Mouse (Mus musculus): ENCODE data around the gene Slc38a7. TPM values are rescaled to one million over a fixed set of nuclear protein-coding genes. Genes with fewer than 3 reads are reported as not detected.

Gene Slc38a7
- polyA plus RNA-seq, 1 experiment from 2014 or later, result 26.7 TPM

DNA sequence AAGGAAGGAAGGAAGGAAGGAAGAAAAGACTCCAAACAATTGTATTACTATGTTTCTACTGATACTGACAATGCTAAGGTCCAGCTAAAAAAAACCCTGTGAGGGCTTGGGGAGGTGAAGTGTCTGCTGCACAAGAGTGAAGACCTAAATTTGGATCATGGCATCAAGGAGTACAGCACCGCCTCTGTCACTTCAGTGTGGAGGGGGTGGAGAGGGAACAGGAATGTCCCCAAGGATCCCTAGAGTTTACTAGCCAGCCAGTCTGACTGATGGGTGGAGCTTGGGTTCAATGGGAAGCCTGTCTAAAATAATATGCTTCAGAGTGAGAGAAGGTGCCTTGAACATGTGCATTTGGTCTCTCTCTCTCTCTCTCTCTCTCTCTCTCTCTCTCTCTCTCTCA is 35.1 kb downstream of the Slc38a7 start:
- no peaks in the 10 kb centered on the region for H3K36me3 ChIP-seq (replicated peaks; ENCODE audit: control insufficient read depth, insufficient read depth)
- no peaks in the 10 kb centered on the region for H3K9me3 ChIP-seq (ENCODE audit: control insufficient read depth, low read length)
- H3K27me3 ChIP-seq (ENCODE audit: control insufficient read depth, insufficient read depth, low read length), result no peaks in the 10 kb centered on the region
- no peak overlapping the region for H3K4me3 ChIP-seq (replicated peaks; ENCODE audit: low read length)
- no peaks in the 10 kb centered on the region for H3K4me1 ChIP-seq (replicated peaks; ENCODE audit: control insufficient read depth, insufficient read depth, low read length)
- no peak overlapping the region for H3K4me2 ChIP-seq (replicated peaks)
- no peak for ATAC-seq (ENCODE audit: low FRiP score)
- no peak overlapping the region for H3K27ac ChIP-seq
- H3K9ac ChIP-seq, result no peak overlapping the region
- WGBS, result 41% methylated on average over 1 of the region's 1 CpGs
- DNase-seq (ENCODE audit: low spot score), result no peak

DNA sequence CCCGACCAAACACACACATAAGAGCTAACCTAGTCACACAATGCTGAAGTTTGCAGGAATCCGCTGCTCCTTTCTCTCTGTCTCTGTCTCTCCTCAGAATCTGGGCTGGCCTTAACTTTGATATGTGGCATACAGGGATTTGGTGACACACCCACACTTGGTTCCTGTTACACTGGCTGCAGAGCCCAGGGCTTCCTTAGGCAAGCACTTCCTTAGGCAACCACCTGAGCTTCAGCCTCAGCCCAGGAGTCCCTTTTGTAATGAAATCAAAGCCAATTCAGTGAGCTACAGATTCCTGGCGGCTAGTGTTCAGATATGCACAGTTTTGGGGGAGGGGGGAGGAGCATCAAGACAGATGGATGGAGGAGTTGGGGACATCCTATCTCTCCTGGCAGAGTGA is 35.7 kb downstream of the Slc38a7 start:
- Histone ChIP-seq H3K4me1 (replicated peaks; ENCODE audit: control insufficient read depth, insufficient read depth, low read length) (no peaks in the 10 kb centered on the region), H3K27me3 (ENCODE audit: control insufficient read depth, insufficient read depth, low read length) (no peaks in the 10 kb centered on the region), H3K36me3 (replicated peaks; ENCODE audit: control insufficient read depth, insufficient read depth) (no peaks in the 10 kb centered on the region), H3K27ac (no peak overlapping the region), H3K9ac (no peak overlapping the region), H3K4me3 (replicated peaks; ENCODE audit: low read length) (no peak overlapping the region), H3K9me3 (ENCODE audit: control insufficient read depth, low read length) (no peaks in the 10 kb centered on the region), H3K4me2 (replicated peaks) (no peak overlapping the region)
- no peak for ATAC-seq (ENCODE audit: low FRiP score)
- DNase-seq (ENCODE audit: low spot score), result no peak
- 69% methylated on average over 3 of the region's 3 CpGs for WGBS

DNA sequence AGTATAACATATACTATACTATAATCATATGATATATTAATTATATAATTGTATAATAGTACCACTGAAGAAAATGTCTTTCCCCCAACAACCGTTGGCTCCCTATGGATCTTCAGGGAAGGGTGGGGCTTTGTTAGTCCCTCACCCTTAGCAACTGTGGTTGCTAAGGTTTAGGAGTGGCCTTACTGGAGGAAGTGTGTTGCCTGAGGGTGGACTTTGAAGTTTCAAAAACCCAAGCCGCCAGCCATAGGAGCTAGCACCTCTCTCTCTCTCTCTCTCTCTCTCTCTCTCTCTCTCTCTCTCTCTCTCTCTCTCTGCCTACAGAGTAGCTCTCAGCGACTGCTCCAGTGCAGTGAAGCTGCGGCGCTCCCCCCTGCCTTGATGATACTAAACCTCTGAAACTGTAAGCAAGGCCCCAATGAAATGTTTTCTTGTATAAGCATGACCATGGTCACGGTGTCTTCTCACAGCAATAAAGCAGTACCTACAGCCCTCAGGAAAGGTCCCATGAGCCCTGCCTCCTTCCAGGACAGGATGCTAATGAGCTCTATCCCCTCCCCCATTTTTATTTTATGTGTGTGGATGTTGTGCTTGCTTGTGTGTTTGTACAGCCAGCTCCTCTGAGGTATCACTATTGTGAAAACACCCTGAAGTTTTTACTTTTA is 37.2 kb downstream of the Slc38a7 start:
- H3K27me3 ChIP-seq (ENCODE audit: control insufficient read depth, insufficient read depth, low read length), result no peaks in the 10 kb centered on the region
- ATAC-seq (ENCODE audit: low FRiP score), result no peak

DNA sequence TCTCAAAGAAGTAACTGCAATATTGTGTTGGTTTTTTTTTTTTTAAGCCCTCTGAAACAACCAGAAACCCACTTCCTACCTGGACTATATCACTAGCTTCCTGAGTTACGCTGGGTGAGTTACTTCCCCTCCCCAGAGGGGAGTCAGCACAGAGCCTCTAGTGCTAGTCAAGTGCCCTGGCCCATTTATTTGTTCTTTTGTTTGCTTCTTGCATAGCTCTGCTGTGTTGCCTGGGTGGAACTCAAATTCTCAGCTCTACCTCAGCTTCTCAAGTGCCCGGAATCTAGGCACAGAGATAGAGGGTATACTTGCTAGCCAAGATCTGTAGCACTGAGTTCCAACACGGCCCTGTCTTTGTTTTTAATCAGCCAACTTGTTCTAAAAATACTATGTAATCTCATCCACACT is 43.2 kb downstream of the Slc38a7 start:
- Histone ChIP-seq H3K27ac (no peak overlapping the region), H3K4me2 (replicated peaks) (no peak overlapping the region), H3K9ac (no peak overlapping the region), H3K9me3 (ENCODE audit: control insufficient read depth, low read length) (no peaks in the 10 kb centered on the region), H3K4me1 (replicated peaks; ENCODE audit: control insufficient read depth, insufficient read depth, low read length) (peaks cover 11% of the 10 kb centered on the region), H3K27me3 (ENCODE audit: control insufficient read depth, insufficient read depth, low read length) (no peaks in the 10 kb centered on the region), H3K36me3 (replicated peaks; ENCODE audit: control insufficient read depth, insufficient read depth) (no peaks in the 10 kb centered on the region), H3K4me3 (replicated peaks; ENCODE audit: low read length) (no peak overlapping the region)
- ATAC-seq (ENCODE audit: low FRiP score) (no peak), DNase-seq (ENCODE audit: low spot score) (no peak)
- 61% methylated on average over 3 of the region's 3 CpGs for WGBS

More for the DNA sequence above, 37.2 kb downstream of the Slc38a7 start:
- Histone ChIP-seq H3K4me3 (replicated peaks; ENCODE audit: low read length) (no peak overlapping the region), H3K36me3 (replicated peaks; ENCODE audit: control insufficient read depth, insufficient read depth) (no peaks in the 10 kb centered on the region), H3K4me1 (replicated peaks; ENCODE audit: control insufficient read depth, insufficient read depth, low read length) (no peaks in the 10 kb centered on the region), H3K4me2 (replicated peaks) (no peak overlapping the region), H3K27ac (no peak overlapping the region), H3K9me3 (ENCODE audit: control insufficient read depth, low read length) (no peaks in the 10 kb centered on the region), H3K9ac (no peak overlapping the region)
- no peak for DNase-seq (ENCODE audit: low spot score)
- 53% methylated on average over 6 of the region's 6 CpGs for WGBS

- WGBS, result 87% methylated on average over 5 of the region's 5 CpGs
- Histone ChIP-seq H3K4me3 (replicated peaks; ENCODE audit: low read length) (no peak overlapping the region), H3K27me3 (ENCODE audit: control insufficient read depth, insufficient read depth, low read length) (no peaks in the 10 kb centered on the region), H3K4me2 (replicated peaks) (no peak overlapping the region), H3K27ac (no peak overlapping the region), H3K36me3 (replicated peaks; ENCODE audit: control insufficient read depth, insufficient read depth) (no peaks in the 10 kb centered on the region), H3K4me1 (replicated peaks; ENCODE audit: control insufficient read depth, insufficient read depth, low read length) (peaks cover 19% of the 10 kb centered on the region), H3K9me3 (ENCODE audit: control insufficient read depth, low read length) (no peaks in the 10 kb centered on the region), H3K9ac (no peak overlapping the region)
- DNase-seq (ENCODE audit: low spot score) (no peak), ATAC-seq (ENCODE audit: low FRiP score) (no peak)
These were observed 44.2 kb downstream of the Slc38a7 start for GRCm38 (mm10) chr8:95809116-95809515.

- H3K9ac ChIP-seq, result no peak overlapping the region
- DNase-seq (ENCODE audit: low spot score), result no peak
- H3K9me3 ChIP-seq (ENCODE audit: control insufficient read depth, low read length), result no peaks in the 10 kb centered on the region
- no peaks in the 10 kb centered on the region for H3K36me3 ChIP-seq (replicated peaks; ENCODE audit: control insufficient read depth, insufficient read depth)
- ATAC-seq (ENCODE audit: low FRiP score), result no peak
- 88% methylated on average over 4 of the region's 4 CpGs for WGBS
- no peak overlapping the region for H3K4me3 ChIP-seq (replicated peaks; ENCODE audit: low read length)
- peaks cover 19% of the 10 kb centered on the region for H3K4me1 ChIP-seq (replicated peaks; ENCODE audit: control insufficient read depth, insufficient read depth, low read length)
- H3K27me3 ChIP-seq (ENCODE audit: control insufficient read depth, insufficient read depth, low read length), result no peaks in the 10 kb centered on the region
- H3K4me2 ChIP-seq (replicated peaks), result no peak overlapping the region
- no peak overlapping the region for H3K27ac ChIP-seq
These were observed 44.7 kb downstream of the Slc38a7 start for GRCm38 (mm10) chr8:95808631-95809030.

DNA sequence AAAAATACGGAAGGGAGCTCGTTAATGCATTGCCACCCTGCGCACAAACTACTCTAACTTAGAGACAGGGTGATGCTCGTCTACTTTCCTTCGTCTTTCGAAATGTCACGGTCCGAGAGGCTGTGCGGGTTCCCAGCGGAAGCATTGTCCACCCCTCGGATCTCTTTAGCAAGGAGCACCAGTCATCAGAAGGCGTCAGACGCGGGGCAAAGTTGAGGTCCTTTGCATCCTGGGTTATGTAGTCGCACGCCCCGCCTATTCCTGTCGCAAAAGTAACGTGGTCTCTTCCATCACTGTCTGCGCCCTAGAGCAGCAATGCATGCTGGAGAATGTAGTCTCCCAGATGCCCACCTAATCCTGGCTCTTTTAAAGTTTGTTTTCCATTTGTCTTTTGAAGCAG is 45.5 kb downstream of the Slc38a7 start:
- no peaks in the 10 kb centered on the region for H3K36me3 ChIP-seq (replicated peaks; ENCODE audit: control insufficient read depth, insufficient read depth)
- H3K4me2 ChIP-seq (replicated peaks), result peak overlapping the region; percentile 72
- no peaks in the 10 kb centered on the region for H3K27me3 ChIP-seq (ENCODE audit: control insufficient read depth, insufficient read depth, low read length)
- H3K4me1 ChIP-seq (replicated peaks; ENCODE audit: control insufficient read depth, insufficient read depth, low read length), result peaks cover 19% of the 10 kb centered on the region
- WGBS, result under 1% methylated on average over 20 of the region's 20 CpGs
- H3K27ac ChIP-seq, result peak overlapping the region; percentile 96
- H3K9ac ChIP-seq, result peak overlapping the region; percentile 58
- peak overlapping the region; percentile 99 for H3K4me3 ChIP-seq (replicated peaks; ENCODE audit: low read length)
- ATAC-seq (ENCODE audit: low FRiP score) (peak; percentile 93), DNase-seq (ENCODE audit: low spot score) (peak; percentile 93)
- no peaks in the 10 kb centered on the region for H3K9me3 ChIP-seq (ENCODE audit: control insufficient read depth, low read length)

GRCm38 (mm10) chr8:95807331-95807843 is 46.0 kb downstream of the Slc38a7 start, which contains the start of gene Cnot1:
Cnot1 (minus strand) TSS chr8:95807464.
- Histone ChIP-seq H3K27ac (peak within 1 kb of the TSS; percentile 96), H3K4me1 (replicated peaks; ENCODE audit: control insufficient read depth, insufficient read depth, low read length) (peaks cover 19% of the 10 kb centered on the region), H3K4me2 (replicated peaks) (peak within 1 kb of the TSS; percentile 88), H3K27me3 (ENCODE audit: control insufficient read depth, insufficient read depth, low read length) (no peaks in the 10 kb centered on the region), H3K9ac (peak within 1 kb of the TSS; percentile 96), H3K4me3 (replicated peaks; ENCODE audit: low read length) (peak within 1 kb of the TSS; percentile 99), H3K9me3 (ENCODE audit: control insufficient read depth, low read length) (no peaks in the 10 kb centered on the region), H3K36me3 (replicated peaks; ENCODE audit: control insufficient read depth, insufficient read depth) (no peaks in the 10 kb centered on the region; the same call in 1 of the 2 replicates)
- ATAC-seq (ENCODE audit: low FRiP score) (peak; percentile 96), DNase-seq (ENCODE audit: low spot score) (peak; percentile 97)
- WGBS, result under 1% methylated on average over 44 of the region's 44 CpGs

- ATAC-seq (ENCODE audit: low FRiP score) (peak; percentile 6; the same call in 1 of the 2 replicates), DNase-seq (ENCODE audit: low spot score) (no peak)
- 0% methylated on average over 51 of the region's 69 CpGs for WGBS
- H3K4me3 ChIP-seq (replicated peaks; ENCODE audit: low read length), result peak overlapping the region; percentile 99
- peaks cover 19% of the 10 kb centered on the region for H3K4me1 ChIP-seq (replicated peaks; ENCODE audit: control insufficient read depth, insufficient read depth, low read length)
- H3K9ac ChIP-seq, result peak overlapping the region; percentile 96
- peak overlapping the region; percentile 91 for H3K27ac ChIP-seq
- H3K4me2 ChIP-seq (replicated peaks), result peak overlapping the region; percentile 88
- H3K27me3 ChIP-seq (ENCODE audit: control insufficient read depth, insufficient read depth, low read length), result no peaks in the 10 kb centered on the region
- no peaks in the 10 kb centered on the region; the same call in 1 of the 2 replicates for H3K36me3 ChIP-seq (replicated peaks; ENCODE audit: control insufficient read depth, insufficient read depth)
- H3K9me3 ChIP-seq (ENCODE audit: control insufficient read depth, low read length), result no peaks in the 10 kb centered on the region
These were observed 46.7 kb downstream of the Slc38a7 start for GRCm38 (mm10) chr8:95806461-95807191.
